Mouse (Mus musculus): ENCODE data around the gene Pparg.

The Pparg gene

GRCm38 (mm10) chr6:115506425-115506824 is 145.7 kb downstream of the Pparg start:
- DNase-seq (ENCODE audit: low spot score), result no peak

GRCm38 (mm10) chr6:115511447-115511846 is 150.7 kb downstream of the Pparg start:
- no peak for DNase-seq (ENCODE audit: low spot score)

- DNase-seq (ENCODE audit: low spot score), result no peak
Observed at GRCm38 (mm10) chr6:115513207-115513606, 152.5 kb downstream of the Pparg start.

GRCm38 (mm10) chr6:115517904-115518303 is 157.2 kb downstream of the Pparg start:
- no peak for DNase-seq (ENCODE audit: low spot score)

- DNase-seq (ENCODE audit: low spot score), result no peak
Observed at GRCm38 (mm10) chr6:115518352-115518751, 157.6 kb downstream of the Pparg start.

GRCm38 (mm10) chr6:115519275-115519699 is 158.5 kb downstream of the Pparg start:
- no peak for DNase-seq (ENCODE audit: low spot score)

- no peak for DNase-seq (ENCODE audit: low spot score)
Observed at GRCm38 (mm10) chr6:115521923-115522322, 161.2 kb downstream of the Pparg start.

GRCm38 (mm10) chr6:115522691-115523146 is 162.0 kb downstream of the Pparg start:
- no peak for DNase-seq (ENCODE audit: low spot score)

- DNase-seq (ENCODE audit: low spot score), result no peak
Observed at GRCm38 (mm10) chr6:115523201-115523600, 162.4 kb downstream of the Pparg start.

GRCm38 (mm10) chr6:115524449-115524990 is 163.8 kb downstream of the Pparg start:
- no peak for DNase-seq (ENCODE audit: low spot score)

GRCm38 (mm10) chr6:115527418-115527817 is 166.7 kb downstream of the Pparg start:
- DNase-seq (ENCODE audit: low spot score), result no peak

GRCm38 (mm10) chr6:115528372-115528771 is 167.6 kb downstream of the Pparg start:
- no peak for DNase-seq (ENCODE audit: low spot score)

GRCm38 (mm10) chr6:115534617-115535016 is 173.9 kb downstream of the Pparg start:
- no peak for DNase-seq (ENCODE audit: low spot score)

GRCm38 (mm10) chr6:115536169-115536568 is 175.4 kb downstream of the Pparg start:
- no peak for DNase-seq (ENCODE audit: low spot score)

- DNase-seq (ENCODE audit: low spot score), result peak; percentile 74
Observed at GRCm38 (mm10) chr6:115538645-115539429, 178.1 kb downstream of the Pparg start.
